Mouse (Mus musculus): ENCODE measurements around the gene Tet2.

GRCm38 (mm10) chr3:133579671-133580070 is 34.7 kb upstream of the Tet2 start:
- TF ChIP-seq CTCF (IDR thresholded peaks at IDR 0.05; ENCODE audit: low read depth) = no peak
- no peak for TF ChIP-seq EP300 (IDR thresholded peaks at IDR 0.05; ENCODE audit: low read depth)

All from liver, postnatal 0 days (tissue).